Mouse (Mus musculus): ENCODE results near the gene Topbp1. TPM values are rescaled to one million over a fixed set of nuclear protein-coding genes. Genes with fewer than 3 reads are reported as not detected.
"Not testable (repeated sequence)": the region's sequence is repeated elsewhere in the genome, so short reads cannot be mapped to it uniquely, and the experiment has no call there.

Gene Topbp1
- polyA plus RNA-seq, 1 experiment from 2014 or later: 33.1 TPM

DNA sequence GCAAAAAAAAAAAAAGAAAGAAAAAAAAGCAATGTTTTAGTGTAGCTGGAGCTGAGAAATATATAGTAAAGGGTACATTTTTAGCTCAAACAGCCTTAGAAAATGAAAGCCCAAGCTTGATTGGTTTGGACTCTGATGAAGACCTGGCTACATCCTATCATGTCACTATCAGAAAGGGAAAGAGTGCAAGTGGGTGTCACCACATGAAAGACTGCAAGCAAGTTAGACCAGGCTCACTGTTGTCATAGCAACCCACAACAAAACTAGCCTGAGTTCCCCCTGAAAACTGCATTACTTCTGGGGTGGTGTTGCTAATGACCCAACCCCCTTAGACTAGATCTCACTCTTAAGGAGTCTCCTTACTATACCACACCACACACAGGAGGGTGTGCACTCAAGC lies 31.9 kb downstream of the Topbp1 start:
- DNase-seq (ENCODE audit: low spot score): no peak

DNA sequence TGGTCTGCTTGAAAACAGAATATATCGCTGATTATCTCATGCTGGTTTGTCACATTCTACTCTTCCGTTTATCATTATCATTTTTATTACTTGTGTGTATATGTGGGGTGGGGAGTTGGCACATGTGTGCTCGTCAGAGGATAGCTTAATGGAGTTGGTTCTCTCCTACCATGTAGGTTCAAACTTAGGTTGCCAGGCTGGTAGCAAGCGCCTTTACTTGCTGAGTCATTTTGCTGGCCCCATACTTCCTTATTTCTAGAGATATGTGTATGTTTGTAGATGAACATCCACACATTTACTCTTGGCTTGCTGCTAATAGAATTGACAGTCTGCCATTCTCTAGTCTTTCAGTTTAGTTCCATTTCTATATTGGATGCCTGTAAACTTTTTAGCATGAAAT lies 42.0 kb downstream of the Topbp1 start:
- Histone ChIP-seq H3K4me2 (ENCODE audit: low read length) (no peak overlapping the region), H3K36me3 (ENCODE audit: insufficient read depth, low read length) (peaks cover 35% of the 10 kb centered on the region), H3K9ac (ENCODE audit: low read depth, low read length) (no peak overlapping the region), H3K4me3 (replicated peaks; ENCODE audit: low read depth, low read length) (no peak overlapping the region), H3K27me3 (ENCODE audit: insufficient read depth, low read length) (no peaks in the 10 kb centered on the region), H3K4me1 (replicated peaks; ENCODE audit: insufficient read depth, low read length) (no peaks in the 10 kb centered on the region), H3K27ac (no peak overlapping the region), H3K9me3 (replicated peaks; ENCODE audit: low read length) (no peaks in the 10 kb centered on the region)
- no peak for TF ChIP-seq CTCF (IDR thresholded peaks at IDR 0.05; ENCODE audit: low read depth)
- WGBS: 86% methylated on average over 4 of the region's 4 CpGs
- ATAC-seq (replicated peaks; ENCODE audit: low FRiP score, low read depth) (no peak), DNase-seq (ENCODE audit: low spot score) (no peak)

More for the DNA sequence above, 31.9 kb downstream of the Topbp1 start:
- no peak overlapping the region for H3K4me3 ChIP-seq (replicated peaks; ENCODE audit: low read depth, low read length)
- no peak for TF ChIP-seq CTCF (IDR thresholded peaks at IDR 0.05; ENCODE audit: low read depth)
- no peaks in the 10 kb centered on the region for H3K4me1 ChIP-seq (replicated peaks; ENCODE audit: insufficient read depth, low read length)
- H3K27ac ChIP-seq: no peak overlapping the region
- H3K9me3 ChIP-seq (replicated peaks; ENCODE audit: low read length): no peaks in the 10 kb centered on the region
- no peaks in the 10 kb centered on the region for H3K27me3 ChIP-seq (ENCODE audit: insufficient read depth, low read length)
- peaks cover 63% of the 10 kb centered on the region for H3K36me3 ChIP-seq (ENCODE audit: insufficient read depth, low read length)
- H3K9ac ChIP-seq (ENCODE audit: low read depth, low read length): no peak overlapping the region
- no peak for ATAC-seq (replicated peaks; ENCODE audit: low FRiP score, low read depth)
- no peak overlapping the region for H3K4me2 ChIP-seq (ENCODE audit: low read length)

DNA sequence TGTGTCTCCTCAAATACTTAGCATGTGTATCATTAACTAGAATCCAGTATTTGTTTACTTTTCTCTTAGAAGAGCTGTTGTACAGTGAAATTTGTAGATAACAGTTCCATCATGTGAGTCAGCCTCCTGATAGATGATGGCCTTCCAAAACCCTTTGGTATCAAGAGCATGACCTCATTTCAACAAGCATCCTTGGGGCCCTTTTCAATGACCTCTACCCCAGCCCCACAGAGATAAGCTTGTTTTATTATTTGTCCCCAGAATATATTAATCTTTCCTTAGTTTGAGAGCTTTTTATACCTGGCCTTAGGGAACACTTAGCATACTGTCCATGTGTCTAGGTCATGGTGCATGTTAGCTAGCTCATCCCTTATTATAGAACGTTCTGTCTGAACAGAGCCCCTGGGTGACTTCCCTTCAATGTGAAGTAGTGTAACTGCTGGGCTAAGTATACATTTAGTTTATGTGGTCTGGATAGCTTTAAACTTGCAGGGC lies 43.0 kb downstream of the Topbp1 start:
- Histone ChIP-seq H3K9ac (ENCODE audit: low read depth, low read length) (no peak overlapping the region), H3K36me3 (ENCODE audit: insufficient read depth, low read length) (peaks cover 31% of the 10 kb centered on the region), H3K27ac (no peak overlapping the region), H3K4me1 (replicated peaks; ENCODE audit: insufficient read depth, low read length) (no peaks in the 10 kb centered on the region), H3K9me3 (replicated peaks; ENCODE audit: low read length) (no peaks in the 10 kb centered on the region), H3K4me3 (replicated peaks; ENCODE audit: low read depth, low read length) (no peak overlapping the region), H3K4me2 (ENCODE audit: low read length) (no peak overlapping the region), H3K27me3 (ENCODE audit: insufficient read depth, low read length) (no peaks in the 10 kb centered on the region)
- DNase-seq (ENCODE audit: low spot score): no peak
- WGBS: 65% methylated on average over 1 of the region's 1 CpGs
- no peak for ATAC-seq (replicated peaks; ENCODE audit: low FRiP score, low read depth)
- no peak for TF ChIP-seq CTCF (IDR thresholded peaks at IDR 0.05; ENCODE audit: low read depth)

DNA sequence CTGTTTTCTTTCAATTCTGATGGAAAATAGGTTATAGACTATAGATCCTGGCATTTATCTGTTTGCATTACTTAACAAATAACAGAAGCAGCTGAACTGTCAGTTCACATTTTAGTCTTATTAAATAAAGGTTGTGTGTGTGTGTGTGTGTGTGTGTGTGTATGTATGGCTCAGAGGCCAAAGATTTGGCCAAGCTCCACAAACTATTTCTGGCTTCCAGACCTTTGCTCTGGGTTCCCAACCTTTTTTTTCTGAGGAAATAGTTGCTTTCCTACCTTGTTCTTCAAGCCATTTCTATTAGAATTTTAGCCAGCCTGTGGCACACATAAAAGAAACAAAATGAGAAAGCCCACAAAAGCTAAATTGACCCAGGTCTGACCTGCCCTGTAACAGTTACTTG lies 43.8 kb downstream of the Topbp1 start:
- Histone ChIP-seq H3K4me1 (replicated peaks; ENCODE audit: insufficient read depth, low read length) (no peaks in the 10 kb centered on the region), H3K9ac (ENCODE audit: low read depth, low read length) (no peak overlapping the region), H3K9me3 (replicated peaks; ENCODE audit: low read length) (no peaks in the 10 kb centered on the region), H3K27ac (no peak overlapping the region), H3K27me3 (ENCODE audit: insufficient read depth, low read length) (no peaks in the 10 kb centered on the region), H3K36me3 (ENCODE audit: insufficient read depth, low read length) (peaks cover 25% of the 10 kb centered on the region; the same call in 1 of the 2 replicates), H3K4me3 (replicated peaks; ENCODE audit: low read depth, low read length) (no peak overlapping the region), H3K4me2 (ENCODE audit: low read length) (no peak overlapping the region)
- no peak for DNase-seq (ENCODE audit: low spot score)
- no peak for TF ChIP-seq CTCF (IDR thresholded peaks at IDR 0.05; ENCODE audit: low read depth)
- ATAC-seq (replicated peaks; ENCODE audit: low FRiP score, low read depth): no peak

DNA sequence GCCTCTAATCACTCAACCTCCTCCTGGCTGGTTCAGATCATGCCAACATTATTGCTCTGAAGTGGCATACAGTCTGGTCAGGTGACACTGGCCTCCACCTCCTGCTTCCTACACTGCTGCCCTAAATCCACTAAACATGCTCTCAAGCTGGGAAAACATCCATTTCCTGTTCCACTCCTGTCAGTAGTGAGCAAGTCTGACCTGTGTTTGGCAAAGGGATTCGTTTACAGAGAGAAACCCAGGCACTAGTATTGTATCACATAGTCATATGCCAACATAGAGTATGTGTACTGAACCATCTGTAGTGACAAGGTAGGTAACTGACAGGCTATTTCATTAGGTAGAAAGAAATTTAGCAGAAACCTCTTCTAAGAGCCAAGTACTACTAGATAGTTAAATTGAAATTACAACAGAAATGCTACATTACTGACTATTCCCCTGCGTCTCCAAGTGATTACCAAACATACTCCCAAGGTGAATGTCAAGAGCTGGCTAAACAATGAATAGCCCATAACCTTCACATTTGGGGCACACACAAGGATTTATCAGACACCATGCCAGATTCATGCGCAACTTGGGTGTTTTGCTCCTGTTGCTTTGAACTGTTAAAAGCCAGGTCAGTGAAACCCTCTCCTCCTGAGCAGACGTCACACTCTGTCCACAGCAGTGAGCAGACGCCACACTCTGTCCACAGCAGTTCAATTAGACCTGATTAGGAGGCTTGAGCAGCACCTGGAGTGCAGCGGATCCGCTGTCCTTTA lies 48.7 kb downstream of the Topbp1 start:
- H3K27ac ChIP-seq; H3K4me1 ChIP-seq (replicated peaks; ENCODE audit: insufficient read depth, low read length); H3K27me3 ChIP-seq (ENCODE audit: insufficient read depth, low read length); H3K9me3 ChIP-seq (replicated peaks; ENCODE audit: low read length); H3K4me3 ChIP-seq (replicated peaks; ENCODE audit: low read depth, low read length); H3K9ac ChIP-seq (ENCODE audit: low read depth, low read length); DNase-seq (ENCODE audit: low spot score); ATAC-seq (replicated peaks; ENCODE audit: low FRiP score, low read depth); H3K4me2 ChIP-seq (ENCODE audit: low read length): not testable (repeated sequence)
- H3K36me3 ChIP-seq (ENCODE audit: insufficient read depth, low read length): peaks cover 41% of the 10 kb centered on the region; the same call in 1 of the 2 replicates
- WGBS: 74% methylated on average over 6 of the region's 7 CpGs

DNA sequence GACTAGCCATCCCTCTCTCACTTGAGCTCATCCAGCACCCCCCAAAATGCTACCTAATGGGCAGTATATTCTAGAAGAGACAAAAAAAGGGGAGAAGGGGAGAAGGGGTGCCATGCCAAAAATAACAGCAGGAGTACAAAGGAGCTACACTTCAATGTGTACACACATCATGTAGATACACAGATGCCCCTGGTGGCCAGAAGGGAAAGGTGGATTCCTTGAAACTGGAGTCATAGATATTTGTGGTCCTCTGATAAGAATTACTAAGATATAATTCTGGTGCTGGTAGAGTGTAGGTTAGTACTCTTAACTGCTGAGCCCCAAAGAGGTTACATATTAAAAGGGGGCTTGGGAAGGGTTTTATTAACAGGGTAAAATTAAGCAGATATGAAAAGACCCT lies 52.9 kb downstream of the Topbp1 start:
- no peak overlapping the region for H3K9ac ChIP-seq (ENCODE audit: low read depth, low read length)
- H3K4me3 ChIP-seq (replicated peaks; ENCODE audit: low read depth, low read length): no peak overlapping the region
- DNase-seq (ENCODE audit: low spot score) (peak; percentile 21), ATAC-seq (replicated peaks; ENCODE audit: low FRiP score, low read depth) (no peak)
- TF ChIP-seq CTCF (IDR thresholded peaks at IDR 0.05; ENCODE audit: low read depth): peak; percentile 54
- peaks cover 33% of the 10 kb centered on the region; the same call in 1 of the 2 replicates for H3K36me3 ChIP-seq (ENCODE audit: insufficient read depth, low read length)
- H3K27ac ChIP-seq: no peak overlapping the region
- no peak overlapping the region for H3K4me2 ChIP-seq (ENCODE audit: low read length)
- no peaks in the 10 kb centered on the region for H3K27me3 ChIP-seq (ENCODE audit: insufficient read depth, low read length)
- H3K4me1 ChIP-seq (replicated peaks; ENCODE audit: insufficient read depth, low read length): no peaks in the 10 kb centered on the region
- H3K9me3 ChIP-seq (replicated peaks; ENCODE audit: low read length): no peaks in the 10 kb centered on the region

All from kidney, postnatal 0 days (tissue).